Mouse (Mus musculus): ENCODE measurements at regions not wholly inside any gene's neighbourhood (a gene's known extent, or its start where the extent isn't known, plus 50 kb on each side); places are given as distances from the start of the nearest gene placed in this dataset.
"Not testable (repeated sequence)": the region's sequence is repeated elsewhere in the genome, so short reads cannot be mapped to it uniquely, and the experiment has no call there.

GRCm38 (mm10) chr13:18485785-18486184 is 88.3 kb upstream of the Pou6f2 start:
- not testable (repeated sequence) for TF ChIP-seq CTCF (conservative IDR thresholded peaks at IDR 0.05; ENCODE audit: low read length); POU5F1 (IDR thresholded peaks at IDR 0.05; ENCODE audit: borderline replicate concordance, low read length)
